Comparison of ENCODE assay signal across 8 mouse cellular contexts in the genomic region with DNA sequence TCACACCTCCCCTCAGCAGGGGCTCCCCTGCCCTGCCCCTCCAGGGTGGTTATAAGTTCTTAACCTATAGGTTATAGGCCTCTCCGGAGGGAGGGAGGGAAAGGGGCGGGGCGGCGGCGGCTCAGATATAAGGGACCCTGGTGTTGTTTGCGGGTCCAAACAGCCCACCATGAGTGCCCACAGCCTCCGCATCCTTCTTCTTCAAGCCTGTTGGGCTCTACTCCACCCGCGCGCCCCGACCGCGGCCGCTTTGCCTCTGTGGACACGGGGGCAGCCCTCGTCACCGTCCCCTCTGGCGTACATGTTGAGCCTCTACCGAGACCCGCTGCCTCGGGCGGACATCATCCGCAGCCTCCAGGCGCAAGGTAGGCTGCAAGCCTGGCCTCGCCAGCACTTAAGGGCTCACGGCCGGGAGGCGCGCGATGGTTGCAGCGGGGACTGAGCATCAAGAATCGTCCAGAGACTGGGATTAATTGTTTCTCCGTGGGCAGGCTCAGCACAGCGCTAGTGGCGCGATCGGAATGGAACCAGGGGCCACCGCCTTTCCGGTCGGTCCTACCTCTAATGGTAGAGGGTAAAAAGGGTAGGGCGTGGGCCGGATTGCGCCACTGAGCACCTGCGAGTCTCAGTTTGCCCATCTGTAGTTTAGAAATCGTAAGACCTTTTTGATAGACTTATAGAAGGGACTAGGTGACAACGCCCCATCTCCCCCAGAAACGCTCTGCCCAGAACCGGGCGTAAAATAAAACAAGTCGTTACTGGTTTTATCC. TPM values are rescaled to one million over a fixed set of nuclear protein-coding genes. Genes with fewer than 3 reads are reported as not detected.
DNase-seq lines count a peak whose midpoint lies in the region; ATAC-seq and TF ChIP-seq lines count a peak whose summit lies in the region.

No protein-coding gene starts in this region.

- peak overlapping the region; percentile 89 for H3K4me2 ChIP-seq in intestine, embryonic 15.5 days (replicated peaks)
- peak overlapping the region; percentile 71 for H3K4me2 ChIP-seq in midbrain, embryonic 14.5 days (ENCODE audit: low read length)

- H3K27ac ChIP-seq in liver, adult 2 months (replicated peaks; ENCODE audit: insufficient read depth, low read depth, low read length), result no peak overlapping the region
- no peak overlapping the region for H3K27ac ChIP-seq in embryonic fibroblast, embryonic 13.5 days (ENCODE audit: insufficient read depth, low read length)
- no peak overlapping the region for H3K27ac ChIP-seq in intestine, embryonic 15.5 days
- H3K27ac ChIP-seq in midbrain, embryonic 14.5 days (replicated peaks; ENCODE audit: low read depth, low read length), result no peak overlapping the region

- no peak for TF ChIP-seq CTCF in liver, adult 2 months (IDR thresholded peaks at IDR 0.05; ENCODE audit: low read depth, low read length)
- no peak for TF ChIP-seq CTCF in embryonic fibroblast, embryonic 13.5 days (IDR thresholded peaks at IDR 0.05; ENCODE audit: borderline replicate concordance, insufficient read depth, low read length)

- peaks cover 14% of the 10 kb centered on the region; the same call in 1 of the 2 replicates for H3K4me1 ChIP-seq in liver, adult 2 months (ENCODE audit: control insufficient read depth, insufficient read depth, low read length)
- no peaks in the 10 kb centered on the region for H3K4me1 ChIP-seq in embryonic fibroblast, embryonic 13.5 days (ENCODE audit: control insufficient read depth, insufficient read depth, low read length)
- peaks cover 14% of the 10 kb centered on the region for H3K4me1 ChIP-seq in intestine, embryonic 15.5 days (replicated peaks)
- H3K4me1 ChIP-seq in midbrain, embryonic 14.5 days (ENCODE audit: control insufficient read depth, insufficient read depth, low read length), result peaks cover 7% of the 10 kb centered on the region; the same call in 1 of the 2 replicates

- H3K36me3 ChIP-seq in liver, adult 2 months (ENCODE audit: control insufficient read depth, insufficient read depth, low read length), result no peaks in the 10 kb centered on the region
- H3K36me3 ChIP-seq in intestine, embryonic 15.5 days, result no peaks in the 10 kb centered on the region
- no peaks in the 10 kb centered on the region for H3K36me3 ChIP-seq in midbrain, embryonic 14.5 days (ENCODE audit: control insufficient read depth, insufficient read depth, low read length)

- no peaks in the 10 kb centered on the region for H3K9me3 ChIP-seq in intestine, embryonic 15.5 days
- H3K9me3 ChIP-seq in midbrain, embryonic 14.5 days (ENCODE audit: control insufficient read depth, low read length), result no peaks in the 10 kb centered on the region

- peak overlapping the region; percentile 23; the same call in 1 of the 2 replicates for H3K4me3 ChIP-seq in liver, adult 2 months (ENCODE audit: insufficient read depth, low read depth, low read length)
- H3K4me3 ChIP-seq in embryonic fibroblast, embryonic 13.5 days (ENCODE audit: insufficient read depth, low read length), result peak overlapping the region; percentile 11; the same call in 1 of the 2 replicates
- peak overlapping the region; percentile 41 for H3K4me3 ChIP-seq in intestine, embryonic 15.5 days (replicated peaks)
- peak overlapping the region; percentile 38 for H3K4me3 ChIP-seq in midbrain, embryonic 14.5 days (replicated peaks; ENCODE audit: low read depth, low read length)

- H3K9ac ChIP-seq in liver, adult 2 months (ENCODE audit: low read depth, low read length), result no peak overlapping the region
- H3K9ac ChIP-seq in intestine, embryonic 15.5 days, result peak overlapping the region; percentile 41
- H3K9ac ChIP-seq in midbrain, embryonic 14.5 days (replicated peaks; ENCODE audit: low read length), result peak overlapping the region; percentile 49

- no peaks in the 10 kb centered on the region for H3K27me3 ChIP-seq in liver, adult 2 months (ENCODE audit: control insufficient read depth, insufficient read depth, low read length)
- H3K27me3 ChIP-seq in intestine, embryonic 15.5 days (replicated peaks), result peaks cover 42% of the 10 kb centered on the region
- H3K27me3 ChIP-seq in midbrain, embryonic 14.5 days (ENCODE audit: control insufficient read depth, insufficient read depth, low read length), result peaks cover 36% of the 10 kb centered on the region

- ATAC-seq in intestine, embryonic 15.5 days, result peak; percentile 45; the same call in 1 of the 2 replicates
- no peak; the same call in 1 of the 2 replicates for ATAC-seq in midbrain, embryonic 14.5 days (ENCODE audit: low FRiP score, low TSS enrichment)

- DNase-seq in liver, adult 2 months (ENCODE audit: extremely low read depth, low read depth, low spot score), result no peak
- no peak for DNase-seq in liver
- peak; percentile 68 for DNase-seq in midbrain, embryonic 14.5 days
- DNase-seq in layer of hippocampus, adult 9-10 months (ENCODE audit: low spot score), result no peak
- DNase-seq in gastrocnemius, postnatal 10 days, result no peak
- DNase-seq in testis, postnatal 10 days (ENCODE audit: low spot score), result no peak

- WGBS in liver, adult 2 months, result 26% methylated on average over 50 of the region's 50 CpGs
- WGBS in intestine, embryonic 15.5 days, result 1% methylated on average over 50 of the region's 50 CpGs
- 4% methylated on average over 45 of the region's 50 CpGs for WGBS in midbrain, embryonic 14.5 days

- no peaks in the 10 kb centered on the region for H3K79me2 ChIP-seq in liver, adult 2 months (ENCODE audit: control insufficient read depth, insufficient read depth, low read length)

- no peak for TF ChIP-seq POLR2A in liver, adult 2 months (IDR thresholded peaks at IDR 0.05; ENCODE audit: extremely low read depth, insufficient read depth, low read length)
- no peak for TF ChIP-seq POLR2A in embryonic fibroblast, embryonic 13.5 days (IDR thresholded peaks at IDR 0.05; ENCODE audit: low read depth, low read length)

RNA-seq across cellular contexts. Expression of a gene that starts 0.5 kb away (rescaled TPM):
- total RNA-seq in liver, adult 2 months (2014; rRNA removed), result 0.18 and 0.27 TPM in 2 replicates
- polyA plus RNA-seq in liver, adult 2 months (2012; rRNA removed), result 0.06 and 0.17 TPM in 2 replicates
- not detected in 2 replicates for polyA plus RNA-seq in embryonic fibroblast, embryonic 13.5 days (2011; ENCODE audit: insufficient read length, low read depth, missing spikeins)
- 0.09 and 0.20 TPM in 2 replicates for polyA plus RNA-seq in intestine, embryonic 15.5 days (2015; fragmentation: Nextera tagmentation; extraction: Ambion mirVana)
- not detected in 2 replicates for polyA plus RNA-seq in midbrain, embryonic 14.5 days (2014; fragmentation: Nextera tagmentation; extraction: Ambion mirVana)
- under 1 TPM; 0.11 to 0.19 TPM for total RNA-seq in gastrocnemius, postnatal 10 days (2021)

RNA-seq across cellular contexts. Expression of a gene that starts 34.1 kb away (rescaled TPM):
- total RNA-seq in liver, adult 2 months (2014; rRNA removed), result 28.2 and 51.6 TPM in 2 replicates
- polyA plus RNA-seq in liver, adult 2 months (2012; rRNA removed), result 117 and 136 TPM in 2 replicates
- 56.4 and 68.9 TPM in 2 replicates for polyA plus RNA-seq in embryonic fibroblast, embryonic 13.5 days (2011; ENCODE audit: insufficient read length, low read depth, missing spikeins)
- polyA plus RNA-seq in intestine, embryonic 15.5 days (2015; fragmentation: Nextera tagmentation; extraction: Ambion mirVana), result 74.4 and 80.6 TPM in 2 replicates
- polyA plus RNA-seq in midbrain, embryonic 14.5 days (2014; fragmentation: Nextera tagmentation; extraction: Ambion mirVana), result 46.8 and 53.7 TPM in 2 replicates
- total RNA-seq in gastrocnemius, postnatal 10 days (2021), result 100 to 1,000 TPM; 103 to 109 TPM

RNA-seq across cellular contexts. Expression of a gene that starts 35.0 kb away (rescaled TPM):
- 7.5 and 8.0 TPM in 2 replicates for total RNA-seq in liver, adult 2 months (2014; rRNA removed)
- 6.6 and 8.1 TPM in 2 replicates for polyA plus RNA-seq in liver, adult 2 months (2012; rRNA removed)
- polyA plus RNA-seq in embryonic fibroblast, embryonic 13.5 days (2011; ENCODE audit: insufficient read length, low read depth, missing spikeins), result 3.4 and 5.3 TPM in 2 replicates
- polyA plus RNA-seq in intestine, embryonic 15.5 days (2015; fragmentation: Nextera tagmentation; extraction: Ambion mirVana), result 14.5 and 16.3 TPM in 2 replicates
- 16.5 and 18.7 TPM in 2 replicates for polyA plus RNA-seq in midbrain, embryonic 14.5 days (2014; fragmentation: Nextera tagmentation; extraction: Ambion mirVana)
- total RNA-seq in gastrocnemius, postnatal 10 days (2021), result 10 to 100 TPM; 18.5 to 28.3 TPM

RNA-seq across cellular contexts. Expression of a gene that starts 57.3 kb away (rescaled TPM):
- total RNA-seq in liver, adult 2 months (2014; rRNA removed), result 2.3 and 2.4 TPM in 2 replicates
- 4.8 and 5.4 TPM in 2 replicates for polyA plus RNA-seq in liver, adult 2 months (2012; rRNA removed)
- 10.0 and 11.8 TPM in 2 replicates for polyA plus RNA-seq in embryonic fibroblast, embryonic 13.5 days (2011; ENCODE audit: insufficient read length, low read depth, missing spikeins)
- polyA plus RNA-seq in intestine, embryonic 15.5 days (2015; fragmentation: Nextera tagmentation; extraction: Ambion mirVana), result 5.6 and 5.9 TPM in 2 replicates
- polyA plus RNA-seq in midbrain, embryonic 14.5 days (2014; fragmentation: Nextera tagmentation; extraction: Ambion mirVana), result 15.0 and 17.6 TPM in 2 replicates
- total RNA-seq in gastrocnemius, postnatal 10 days (2021), result 10 to 100 TPM; 62.3 to 64.9 TPM
